Mouse (Mus musculus) lung, embryonic 15.5 days (tissue): ENCODE measurements around the gene Efhd2. TPM values are rescaled to one million over a fixed set of nuclear protein-coding genes. Genes with fewer than 3 reads are reported as not detected.
A peak's percentile ranks its signal among the peaks of the same experiment; 100 is the strongest.

Experiments used
- ATAC-seq: fragments of 200-750 bp; cut with Nextera tagmentation; 2 replicates; pipeline ENCODE4 v1.8.0; 2017; ENCODE audit warnings: moderate number of reproducible peaks, borderline replicate concordance; ENCODE audit not compliant: low FRiP score, low TSS enrichment; ENCODE audit errors: extremely low read depth
- H3K27ac ChIP-seq: fragments of 300-500 bp; sonication (generic); 2 replicates; pipeline ENCODE4 v1.5.1; 2015; ENCODE audit warnings: moderate library complexity, mild to moderate bottlenecking, inconsistent platforms
- H3K27me3 ChIP-seq: fragments of 300-500 bp; sonication (generic); 2 replicates; pipeline ENCODE4 v1.6.1; 2015; ENCODE audit warnings: inconsistent platforms
- H3K36me3 ChIP-seq: fragments of 300-500 bp; sonication (generic); 2 replicates; pipeline ENCODE4 v1.6.1; 2015; ENCODE audit warnings: inconsistent platforms
- H3K4me1 ChIP-seq: fragments of 300-500 bp; sonication (generic); 2 replicates; pipeline ENCODE4 v1.6.1; 2015; ENCODE audit warnings: inconsistent platforms
- H3K4me2 ChIP-seq: fragments of 300-500 bp; sonication (generic); 2 replicates; pipeline ENCODE4 v1.6.1; 2015; ENCODE audit warnings: inconsistent platforms, mild to moderate bottlenecking, moderate library complexity
- H3K4me3 ChIP-seq: fragments of 300-500 bp; sonication (generic); 2 replicates; pipeline ENCODE4 v1.5.1; 2015; ENCODE audit warnings: mild to moderate bottlenecking, inconsistent platforms
- H3K9ac ChIP-seq: fragments of 300-500 bp; sonication (generic); 2 replicates; pipeline ENCODE4 v1.6.1; 2015; ENCODE audit warnings: inconsistent platforms
- H3K9me3 ChIP-seq: fragments of 300-500 bp; sonication (generic); 2 replicates; pipeline ENCODE4 v1.6.1; 2016; ENCODE audit warnings: inconsistent platforms
- WGBS: fragments of 180-500 bp; shearing (Covaris S2); methylation state at CpG from one replicate; pipeline ENCODE4 v1.1.7; 2015; 5-methylcytosine and 5-hydroxymethylcytosine counted together
- polyA plus RNA-seq: library from polyadenylated mRNA; unstranded; fragments of >200 nt; fragmentation: Nextera tagmentation; extraction: Ambion mirVana; gene quantifications from 2 replicates; pipeline ENCODE4 v1.2.1, GENCODE M21; 2015

The Efhd2 gene
- 102 TPM in 2 replicates for polyA plus RNA-seq

DNA sequence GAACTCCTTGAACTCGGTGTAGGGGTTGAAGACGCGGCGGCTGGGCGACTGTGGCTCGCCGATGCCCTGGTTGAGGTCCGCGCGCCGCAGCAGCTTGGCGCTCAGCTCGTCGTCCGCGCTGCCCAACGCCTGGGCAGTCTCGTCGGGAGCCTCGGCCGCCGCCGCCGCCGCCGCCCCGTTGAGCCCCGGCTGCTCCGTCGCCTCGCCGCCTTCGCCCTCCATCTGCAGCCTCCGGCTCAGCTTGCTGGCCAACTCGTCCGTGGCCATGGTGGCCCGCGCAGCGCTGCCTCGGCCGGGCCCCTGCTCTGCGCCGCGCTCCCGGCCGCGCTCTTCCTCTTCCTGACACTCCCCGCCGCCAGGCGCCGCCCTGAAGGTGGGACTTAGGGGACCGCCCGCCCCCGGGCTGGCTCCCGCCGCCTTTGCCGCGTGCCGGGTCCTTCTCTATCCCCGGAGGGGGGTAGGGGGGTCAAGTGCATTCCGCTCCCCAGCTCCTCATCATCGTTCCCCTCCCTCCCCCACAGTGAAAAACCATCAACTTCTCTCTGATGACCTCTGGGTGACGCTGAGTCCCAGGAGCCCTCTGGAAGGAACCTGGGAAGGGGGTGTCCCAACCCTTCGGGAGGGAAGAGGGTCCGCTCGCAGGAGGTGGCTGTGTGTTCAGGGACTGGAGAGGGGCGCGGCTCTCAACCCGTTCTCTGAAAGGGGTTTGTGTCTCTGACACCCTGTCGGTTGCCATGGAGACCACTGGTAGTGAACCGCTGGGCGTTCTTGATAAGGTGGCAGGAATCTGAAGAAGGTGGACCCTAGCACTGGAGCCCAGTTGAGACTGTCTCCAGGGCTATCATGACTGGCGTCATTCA is at the start of gene Efhd2:
Efhd2 (minus strand) TSS at position 320 of the 860 bp plus-strand sequence.
- Histone ChIP-seq H3K4me1 (peaks cover 51% of the 10 kb centered on the region), H3K4me3 (peak within 1 kb of the TSS; percentile 80), H3K9ac (peak within 1 kb of the TSS; percentile 82), H3K36me3 (0 out of 2 replicates have a peak, but pooled peaks cover 2% of the 10 kb centered on the region), H3K27me3 (peaks cover 10% of the 10 kb centered on the region; the same call in 1 of the 2 replicates), H3K27ac (peak within 1 kb of the TSS; percentile 65), H3K9me3 (no peaks in the 10 kb centered on the region), H3K4me2 (peak within 1 kb of the TSS; percentile 98)
- under 1% methylated on average over 72 of the region's 73 CpGs for WGBS
- ATAC-seq: peak; percentile 89

DNA sequence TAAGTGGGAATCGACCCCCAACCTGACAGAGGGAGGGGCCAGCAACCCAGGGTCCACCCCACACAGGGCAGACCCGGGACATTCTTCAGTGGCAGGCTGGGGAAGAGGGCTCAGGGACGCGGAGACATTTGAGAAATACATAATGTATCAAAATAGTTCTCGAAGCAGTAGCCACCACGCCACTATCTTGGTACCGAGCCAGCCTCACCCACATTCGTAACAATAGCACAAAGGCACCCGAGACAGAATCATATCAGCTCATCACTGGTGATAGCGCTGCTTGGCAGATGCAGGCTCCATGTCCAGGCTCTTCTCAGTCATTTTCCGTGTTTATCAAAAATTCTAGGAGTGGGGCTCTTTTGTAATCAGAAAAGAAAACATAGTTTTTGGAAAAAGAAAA is 49.2 kb upstream of the Efhd2 start:
- Histone ChIP-seq H3K4me2 (no peak overlapping the region), H3K27me3 (no peaks in the 10 kb centered on the region), H3K4me1 (peaks cover 8% of the 10 kb centered on the region; the same call in 1 of the 2 replicates), H3K27ac (no peak overlapping the region), H3K9ac (no peak overlapping the region), H3K36me3 (no peaks in the 10 kb centered on the region), H3K9me3 (no peaks in the 10 kb centered on the region), H3K4me3 (no peak overlapping the region)
- ATAC-seq: 0 out of 2 replicates have a peak, but pooled peaks have one; percentile 20
- 51% methylated on average over 11 of the region's 11 CpGs for WGBS

DNA sequence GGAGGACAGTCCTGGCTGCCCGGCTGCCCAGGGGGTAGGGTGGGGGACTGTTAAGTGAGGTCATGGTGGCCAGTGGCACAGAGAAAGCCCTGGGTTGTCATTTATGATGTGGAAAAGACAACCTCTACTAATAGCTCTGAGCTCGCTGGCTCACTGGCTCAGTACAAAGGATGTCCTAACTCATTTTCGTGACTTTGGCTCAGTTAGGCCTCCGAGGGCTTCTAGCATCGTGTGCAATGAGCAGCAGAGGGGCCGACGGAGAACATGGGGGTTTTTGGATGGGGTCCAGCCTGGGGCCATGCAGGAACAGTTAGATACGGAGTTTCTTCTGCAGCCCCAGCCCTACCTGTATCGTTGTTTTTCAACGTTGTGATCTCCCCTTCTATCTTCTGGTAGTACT is 45.7 kb upstream of the Efhd2 start:
- WGBS: 77% methylated on average over 10 of the region's 10 CpGs
- Histone ChIP-seq H3K4me1 (no peaks in the 10 kb centered on the region), H3K9ac (no peak overlapping the region)

DNA sequence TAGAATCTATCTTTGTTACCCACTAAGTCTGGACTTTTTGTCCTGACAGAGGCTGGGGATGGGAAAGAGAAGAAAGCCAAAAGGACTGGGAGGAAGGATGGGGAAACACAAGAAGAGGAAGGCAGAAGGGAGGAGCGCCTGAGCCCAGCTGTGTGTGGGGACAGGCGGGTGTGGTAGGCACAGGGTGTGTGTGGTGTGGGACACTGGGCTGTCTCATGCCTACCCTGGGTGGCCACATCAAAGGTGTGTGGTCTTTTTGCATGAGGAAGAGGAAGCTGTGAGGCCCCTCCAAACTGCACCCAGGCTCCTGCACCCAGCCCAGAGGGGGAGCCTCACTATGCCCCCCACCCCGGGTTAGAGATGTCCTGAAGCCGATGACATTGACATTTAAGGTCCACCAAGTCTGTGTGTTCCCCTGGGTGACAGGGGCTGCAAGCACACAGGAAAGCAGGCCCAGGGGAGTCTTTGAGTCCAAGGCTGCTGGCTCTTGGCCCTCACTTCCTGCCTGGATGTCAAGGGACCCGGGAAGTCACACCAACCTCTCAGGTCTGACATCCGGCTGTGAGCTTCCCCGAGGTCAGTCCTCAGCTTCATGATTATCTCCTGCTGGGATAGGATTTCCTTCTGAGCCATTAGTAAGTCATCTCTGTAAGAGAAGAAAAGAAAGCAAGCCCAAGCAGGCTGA is 43.2 kb upstream of the Efhd2 start:
- Histone ChIP-seq H3K36me3 (no peaks in the 10 kb centered on the region), H3K4me1 (peaks cover 10% of the 10 kb centered on the region; the same call in 1 of the 2 replicates), H3K27ac (no peak overlapping the region), H3K4me3 (no peak overlapping the region), H3K27me3 (no peaks in the 10 kb centered on the region), H3K4me2 (no peak overlapping the region), H3K9me3 (no peaks in the 10 kb centered on the region), H3K9ac (no peak overlapping the region)
- ATAC-seq: no peak
- 57% methylated on average over 7 of the region's 7 CpGs for WGBS

More for the DNA sequence above, 45.7 kb upstream of the Efhd2 start:
- H3K9me3 ChIP-seq: no peaks in the 10 kb centered on the region
- no peak overlapping the region for H3K4me2 ChIP-seq
- no peaks in the 10 kb centered on the region for H3K36me3 ChIP-seq
- H3K27me3 ChIP-seq: no peaks in the 10 kb centered on the region
- ATAC-seq: no peak
- H3K27ac ChIP-seq: no peak overlapping the region
- no peak overlapping the region for H3K4me3 ChIP-seq

DNA sequence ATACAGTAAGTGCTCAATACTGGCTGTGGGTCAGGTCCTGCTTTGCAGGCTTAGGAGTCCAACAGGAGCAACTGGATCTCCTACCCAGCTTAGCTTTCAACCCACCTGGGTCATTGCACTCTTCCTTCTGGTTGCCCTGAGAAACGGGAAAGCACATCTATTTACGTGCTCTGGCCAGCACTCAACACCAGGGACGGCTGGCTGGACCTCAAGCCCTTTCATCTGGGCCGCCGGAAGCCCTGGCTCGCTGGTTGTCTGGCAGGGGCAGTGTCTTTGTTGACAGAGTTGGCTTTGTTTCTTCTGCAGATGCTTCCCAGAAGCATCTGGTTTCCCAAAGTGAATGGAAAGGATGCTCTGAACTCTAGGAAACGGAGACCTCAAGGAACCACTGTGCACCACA is 39.3 kb upstream of the Efhd2 start:
- WGBS: 26% methylated on average over 7 of the region's 7 CpGs
- no peak for ATAC-seq
- Histone ChIP-seq H3K9ac (no peak overlapping the region), H3K4me1 (peaks cover 10% of the 10 kb centered on the region; the same call in 1 of the 2 replicates), H3K9me3 (no peaks in the 10 kb centered on the region), H3K36me3 (no peaks in the 10 kb centered on the region), H3K4me3 (no peak overlapping the region), H3K4me2 (no peak overlapping the region), H3K27me3 (no peaks in the 10 kb centered on the region), H3K27ac (peak overlapping the region; percentile 54)

DNA sequence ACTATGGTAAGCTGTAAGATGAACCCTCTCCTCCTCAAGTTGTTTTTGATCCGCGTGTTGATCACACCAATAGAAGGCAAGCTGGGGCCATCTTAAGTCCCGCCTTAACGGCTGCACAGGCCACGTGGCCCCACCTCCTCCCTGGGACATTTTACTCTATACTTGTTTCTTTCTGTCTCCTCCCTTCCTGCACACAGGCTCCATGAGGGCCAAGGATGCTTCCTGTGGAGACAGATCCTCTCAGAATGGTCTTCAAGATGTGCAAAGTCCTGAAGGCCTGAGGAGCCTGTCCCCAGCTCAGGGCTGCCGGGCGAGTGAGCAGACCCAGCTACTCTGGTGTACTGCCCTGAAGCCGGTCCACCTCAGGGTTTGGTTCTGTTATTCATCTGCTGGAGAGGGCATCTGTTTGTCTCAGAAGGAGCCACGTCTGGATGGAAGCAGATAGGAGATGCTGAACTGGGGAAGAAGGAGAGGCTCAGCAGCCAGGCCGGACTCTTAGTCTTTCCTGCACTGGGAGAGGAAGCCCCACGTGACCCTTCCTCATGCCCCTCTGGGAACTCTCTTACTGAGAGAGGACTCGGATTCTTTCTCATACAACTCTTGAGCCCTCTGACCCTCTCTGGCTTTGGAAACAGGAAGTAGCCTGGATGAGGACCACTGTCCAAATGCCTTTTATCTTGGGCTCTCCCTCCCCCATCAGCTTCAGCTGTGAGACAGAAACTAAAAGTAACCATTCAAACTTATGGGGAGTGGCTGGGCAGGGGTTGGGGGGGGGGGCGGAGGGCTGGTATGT is 38.7 kb upstream of the Efhd2 start:
- H3K9ac ChIP-seq: no peak overlapping the region
- H3K9me3 ChIP-seq: no peaks in the 10 kb centered on the region
- H3K27ac ChIP-seq: peak overlapping the region; percentile 73
- no peaks in the 10 kb centered on the region for H3K36me3 ChIP-seq
- no peak overlapping the region for H3K4me2 ChIP-seq
- WGBS: 56% methylated on average over 13 of the region's 13 CpGs
- ATAC-seq: peak; percentile 46; the same call in 1 of the 2 replicates
- no peaks in the 10 kb centered on the region for H3K27me3 ChIP-seq
- H3K4me3 ChIP-seq: no peak overlapping the region
- H3K4me1 ChIP-seq: peaks cover 10% of the 10 kb centered on the region; the same call in 1 of the 2 replicates

DNA sequence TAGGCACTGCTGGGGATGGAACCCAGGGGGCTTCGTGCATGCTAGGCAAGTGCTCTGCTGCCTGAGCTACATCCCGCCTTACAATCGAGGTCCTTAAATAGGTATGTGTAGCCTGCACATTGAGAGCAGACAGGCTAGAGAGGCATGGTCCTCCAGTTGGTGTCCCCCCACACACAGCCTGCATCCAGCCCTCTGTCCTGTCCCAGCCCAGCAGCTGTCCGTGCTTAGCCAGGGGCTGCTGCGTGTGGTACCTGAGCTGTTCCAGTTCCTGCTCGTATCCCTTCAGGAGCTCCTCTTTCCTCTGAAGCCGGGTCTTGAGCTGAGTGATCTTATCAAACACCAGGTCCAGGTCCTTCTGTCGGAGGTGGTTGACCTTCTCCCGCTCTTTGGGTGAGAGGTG is 30.0 kb upstream of the Efhd2 start:
- H3K27me3 ChIP-seq: no peaks in the 10 kb centered on the region
- ATAC-seq: no peak
- no peak overlapping the region for H3K4me3 ChIP-seq
- H3K9ac ChIP-seq: no peak overlapping the region
- H3K9me3 ChIP-seq: no peaks in the 10 kb centered on the region
- H3K27ac ChIP-seq: no peak overlapping the region
- WGBS: 54% methylated on average over 9 of the region's 9 CpGs
- H3K36me3 ChIP-seq: no peaks in the 10 kb centered on the region
- peaks cover 10% of the 10 kb centered on the region for H3K4me1 ChIP-seq
- no peak overlapping the region for H3K4me2 ChIP-seq

DNA sequence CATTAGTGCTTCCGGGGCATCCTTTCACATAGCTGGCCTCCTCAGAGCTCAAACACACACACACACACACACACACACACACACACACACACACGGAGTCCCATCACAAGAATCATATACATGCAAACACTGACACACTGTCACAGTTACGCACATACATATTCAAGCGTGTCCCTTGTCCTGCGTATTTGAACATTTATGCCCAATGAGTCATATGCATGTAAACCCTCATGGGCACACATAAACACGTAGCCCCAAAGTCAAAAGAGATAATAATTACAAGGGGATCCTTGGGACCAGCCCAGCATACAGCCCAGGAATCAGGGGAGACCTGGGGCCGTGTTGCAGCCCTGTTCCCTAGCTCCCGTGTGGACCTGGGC is 27.7 kb upstream of the Efhd2 start:
- 79% methylated on average over 8 of the region's 8 CpGs for WGBS
- Histone ChIP-seq H3K4me3 (no peak overlapping the region), H3K27ac (no peak overlapping the region), H3K36me3 (no peaks in the 10 kb centered on the region), H3K4me1 (peaks cover 24% of the 10 kb centered on the region), H3K9ac (no peak overlapping the region), H3K4me2 (no peak overlapping the region), H3K9me3 (no peaks in the 10 kb centered on the region), H3K27me3 (no peaks in the 10 kb centered on the region)
- ATAC-seq: no peak

DNA sequence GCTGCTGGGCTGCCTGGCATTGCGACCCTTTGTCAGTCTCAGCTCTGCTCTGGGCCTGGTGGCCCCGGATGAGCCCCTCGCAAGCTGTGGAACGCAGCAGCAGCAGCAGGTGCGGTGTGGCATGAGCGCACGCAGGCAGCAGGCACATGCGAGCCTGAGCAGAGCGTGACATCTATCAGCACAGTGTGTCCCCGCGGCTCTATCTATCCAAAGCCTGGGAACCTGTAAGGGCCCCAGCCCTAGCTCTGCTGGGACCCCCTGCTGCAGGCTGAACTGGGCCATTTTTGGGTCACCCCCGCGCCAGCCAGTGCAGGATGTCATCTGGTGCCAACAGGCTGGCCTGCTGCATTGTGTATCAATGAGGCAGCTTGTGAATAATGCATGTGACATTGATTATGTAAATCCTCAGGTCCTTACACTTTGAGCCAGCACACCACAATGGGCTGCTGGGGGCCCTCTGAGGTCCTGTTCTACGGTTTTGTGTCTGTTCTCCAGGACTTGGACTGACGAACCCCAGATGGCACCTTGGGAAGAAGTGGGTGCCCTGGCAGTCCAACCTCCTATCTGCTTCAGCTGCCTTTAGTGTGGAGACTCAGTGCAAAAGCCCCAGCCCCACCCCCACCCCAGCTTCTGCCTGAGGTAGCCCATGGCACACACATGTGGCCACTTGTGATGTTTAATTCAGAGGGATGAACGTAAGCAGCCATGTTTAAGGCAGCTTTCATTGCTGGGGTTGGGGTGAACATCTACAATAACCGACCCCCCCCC is 27.2 kb upstream of the Efhd2 start:
- no peak overlapping the region for H3K9ac ChIP-seq
- ATAC-seq: no peak
- peaks cover 30% of the 10 kb centered on the region for H3K4me1 ChIP-seq
- H3K4me3 ChIP-seq: no peak overlapping the region
- H3K27ac ChIP-seq: no peak overlapping the region
- H3K4me2 ChIP-seq: no peak overlapping the region
- no peaks in the 10 kb centered on the region for H3K36me3 ChIP-seq
- WGBS: 77% methylated on average over 17 of the region's 17 CpGs
- no peaks in the 10 kb centered on the region for H3K27me3 ChIP-seq
- H3K9me3 ChIP-seq: no peaks in the 10 kb centered on the region

DNA sequence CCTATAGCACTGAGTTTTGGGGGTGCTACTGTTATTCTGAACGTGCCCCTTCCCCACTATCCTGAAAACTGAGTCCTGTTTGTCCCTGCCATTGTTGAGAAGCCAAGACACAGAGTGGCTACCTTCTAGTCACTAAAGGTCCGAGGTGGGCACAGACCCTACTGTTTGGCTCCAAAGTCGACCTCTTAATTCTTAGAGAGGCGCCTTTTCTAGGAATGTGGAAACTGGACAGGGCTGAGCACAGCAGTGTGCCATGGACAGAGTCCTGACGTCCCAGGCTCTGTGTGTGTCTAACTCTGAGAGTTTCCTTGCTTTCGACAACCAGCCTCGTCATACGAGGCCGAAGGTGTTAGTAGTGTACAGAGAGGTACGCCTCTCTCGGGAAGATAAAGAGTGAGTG is 25.7 kb upstream of the Efhd2 start:
- H3K4me3 ChIP-seq: no peak overlapping the region
- 0 out of 2 replicates have a peak, but pooled peaks have one; percentile 1 for ATAC-seq

DNA sequence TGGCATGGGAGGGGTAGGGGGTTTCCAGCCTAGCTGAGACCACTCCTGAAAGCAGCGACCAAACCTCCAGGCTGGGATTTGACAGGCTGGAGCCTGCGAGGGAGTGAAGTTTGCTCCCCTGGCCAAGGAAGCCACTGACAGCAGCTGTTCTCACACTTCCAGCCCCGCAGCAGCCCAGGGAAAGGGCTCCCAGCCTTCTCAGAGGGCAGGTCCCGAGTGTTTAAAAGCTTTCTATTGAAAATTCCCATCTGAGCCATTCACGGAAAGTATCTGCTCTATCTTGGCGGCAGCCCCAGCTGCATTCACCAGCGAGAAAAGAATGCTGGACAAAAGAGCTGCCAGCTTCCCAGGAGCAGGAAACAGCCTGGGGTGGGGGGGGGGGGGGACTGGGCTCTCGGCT is 25.2 kb upstream of the Efhd2 start:
- Histone ChIP-seq H3K9ac (no peak overlapping the region), H3K27ac (peak overlapping the region; percentile 79), H3K4me3 (no peak overlapping the region), H3K36me3 (no peaks in the 10 kb centered on the region), H3K4me2 (peak overlapping the region; percentile 11; the same call in 1 of the 2 replicates), H3K4me1 (peaks cover 38% of the 10 kb centered on the region), H3K27me3 (no peaks in the 10 kb centered on the region), H3K9me3 (no peaks in the 10 kb centered on the region)
- peak; percentile 77 for ATAC-seq
- WGBS: 10% methylated on average over 8 of the region's 8 CpGs

More for the DNA sequence above, 25.7 kb upstream of the Efhd2 start:
- H3K4me2 ChIP-seq: no peak overlapping the region
- peaks cover 38% of the 10 kb centered on the region for H3K4me1 ChIP-seq
- H3K27ac ChIP-seq: peak overlapping the region; percentile 69
- no peak overlapping the region for H3K9ac ChIP-seq
- no peaks in the 10 kb centered on the region for H3K27me3 ChIP-seq
- H3K36me3 ChIP-seq: no peaks in the 10 kb centered on the region
- WGBS: 42% methylated on average over 11 of the region's 11 CpGs
- no peaks in the 10 kb centered on the region for H3K9me3 ChIP-seq
